23 mouse cellular contexts compared by ENCODE assay signal in genomic region chr5:136300880-136301279, GRCm38 (mm10).
"Had no signal": no experiment of that assay in that cellular context is flagged by ENCODE, and none has a peak within 500 bp of the region (broad histone marks: within the 10 kb centered on the region; RNA-seq: fewer than 3 reads in every experiment).

No protein-coding gene starts in this region.

- H3K27me3 ChIP-seq: intestine, embryonic 15.5 days; kidney, embryonic 15.5 days; liver, embryonic 12.5 days; liver, embryonic 15.5 days; lung, embryonic 15.5 days; neural tube, embryonic 13.5 days; stomach, embryonic 15.5 days had no signal

- H3K4me1 ChIP-seq: kidney, embryonic 15.5 days; liver, embryonic 12.5 days; liver, embryonic 15.5 days; stomach, embryonic 15.5 days had no signal

- H3K4me3 ChIP-seq: intestine, embryonic 15.5 days; kidney, embryonic 15.5 days; liver, embryonic 12.5 days; liver, embryonic 15.5 days; lung, embryonic 15.5 days; neural tube, embryonic 13.5 days; stomach, embryonic 15.5 days had no signal

- H3K27ac ChIP-seq: intestine, embryonic 15.5 days; kidney, embryonic 15.5 days; liver, embryonic 12.5 days; liver, embryonic 15.5 days; lung, embryonic 15.5 days; neural tube, embryonic 13.5 days; stomach, embryonic 15.5 days had no signal

- DNase-seq: kidney, adult 11 months; kidney, adult 8-10 months; kidney, postnatal 14 days; kidney, postnatal 4 days; left cerebral cortex, postnatal 4 days; liver; lung, adult 18-20 months; lung, postnatal 10 days; lung, postnatal 36 days; midbrain, embryonic 14.5 days; right cerebral cortex, adult 18-20 months; right cerebral cortex, postnatal 14 days; right cerebral cortex, postnatal 4 days; spleen, adult 18-20 months; thymus, postnatal 4 days had no signal

- H3K9ac ChIP-seq: intestine, embryonic 15.5 days; kidney, embryonic 15.5 days; liver, embryonic 12.5 days; liver, embryonic 15.5 days; lung, embryonic 15.5 days; neural tube, embryonic 13.5 days; stomach, embryonic 15.5 days had no signal

- H3K9me3 ChIP-seq: intestine, embryonic 15.5 days; kidney, embryonic 15.5 days; liver, embryonic 12.5 days; liver, embryonic 15.5 days; lung, embryonic 15.5 days; neural tube, embryonic 13.5 days; stomach, embryonic 15.5 days had no signal

- H3K4me2 ChIP-seq: intestine, embryonic 15.5 days; kidney, embryonic 15.5 days; liver, embryonic 12.5 days; liver, embryonic 15.5 days; lung, embryonic 15.5 days; midbrain, embryonic 11.5 days; neural tube, embryonic 13.5 days; stomach, embryonic 15.5 days had no signal

- ATAC-seq: intestine, embryonic 15.5 days; liver, embryonic 12.5 days had no signal
